In the genomic region with DNA sequence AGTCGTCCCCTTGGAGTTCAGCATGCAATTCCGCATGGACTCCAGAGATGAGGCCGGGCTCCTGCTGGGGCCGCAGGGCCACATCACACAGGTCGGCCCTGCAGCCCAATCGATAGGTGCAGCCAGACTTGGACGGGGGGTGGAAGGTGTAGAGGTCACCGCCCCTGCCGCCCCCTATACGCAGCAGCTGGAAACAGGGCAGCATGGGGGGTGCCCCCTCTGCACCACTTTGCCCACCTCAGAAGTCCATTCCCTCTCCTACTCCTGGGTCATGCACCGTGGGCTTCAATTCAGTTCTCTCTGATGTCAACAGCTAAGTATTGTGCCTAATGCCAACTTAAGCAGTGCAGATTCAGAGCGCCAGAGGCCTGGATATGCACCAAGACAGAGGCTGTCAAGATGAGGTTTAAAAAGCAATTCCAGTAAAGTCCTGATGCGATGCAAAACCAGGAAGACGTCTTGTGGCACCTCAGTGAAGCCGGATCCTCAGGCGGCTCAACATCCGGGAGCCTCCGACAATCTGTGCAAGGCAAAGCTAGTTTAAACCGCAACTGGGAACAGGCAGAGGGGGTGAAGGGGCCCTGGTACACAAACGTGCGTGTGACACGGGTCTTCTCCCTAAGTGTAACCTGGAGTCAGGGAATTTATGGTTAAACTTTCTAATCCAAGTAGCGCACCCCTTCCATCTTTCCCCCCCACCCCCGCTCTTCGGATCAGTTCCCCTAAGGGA, we compare ENCODE assay signal across 8 mouse cellular contexts. TPM values are rescaled to one million over a fixed set of nuclear protein-coding genes. Genes with fewer than 3 reads are reported as not detected.
DNase-seq lines count a peak whose midpoint lies in the region; ATAC-seq and TF ChIP-seq lines count a peak whose summit lies in the region.

No protein-coding gene starts in this region.

- ATAC-seq in granulocyte monocyte progenitor cell, adult 5-6 weeks (replicated peaks; ENCODE audit: poor library complexity, severe bottlenecking): peak; percentile 20; the same call in 1 of the 2 replicates

- 0 out of 2 replicates have a peak, but pooled peaks cover 1% of the 10 kb centered on the region for H3K4me1 ChIP-seq in heart, adult 2 months (ENCODE audit: control insufficient read depth, insufficient read depth, low read length)
- H3K4me1 ChIP-seq in megakaryocyte, embryonic 14.5 days: peaks cover 50% of the 10 kb centered on the region

- no peaks in the 10 kb centered on the region for H3K36me3 ChIP-seq in heart, adult 2 months (ENCODE audit: control insufficient read depth, insufficient read depth, low read length)
- H3K36me3 ChIP-seq in megakaryocyte, embryonic 14.5 days (replicated peaks; ENCODE audit: low read length): peaks cover 18% of the 10 kb centered on the region

- DNase-seq in heart, adult 2 months: no peak
- DNase-seq in heart, adult 9 months (ENCODE audit: low spot score in 2 of 2): no peak
- DNase-seq in R1 (ENCODE audit: low read depth, low spot score): peak; percentile 80
- DNase-seq in kidney, postnatal 14 days: peak; percentile 41
- DNase-seq in thymus, postnatal 14 days: peak; percentile 60
- DNase-seq in ovary, postnatal 10 days (ENCODE audit: low spot score): no peak

- intact Hi-C loops in heart, adult 2 months (cut with DNase I): loop anchor here (2.0 kb wide), 1 partner anchor 31 kb away; no protein-coding TSS in a partner anchor

- peak overlapping the region; percentile 64 for H3K4me3 ChIP-seq in heart, adult 2 months
- H3K4me3 ChIP-seq in megakaryocyte, embryonic 14.5 days (replicated peaks): peak overlapping the region; percentile 96

- 8% methylated on average over 25 of the region's 25 CpGs for WGBS in heart, adult 2 months

- no peak for TF ChIP-seq CTCF in heart, adult 2 months (IDR thresholded peaks at IDR 0.05)

- H3K27me3 ChIP-seq in heart, adult 2 months (ENCODE audit: control insufficient read depth, insufficient read depth, low read length): no peaks in the 10 kb centered on the region
- H3K27me3 ChIP-seq in megakaryocyte, embryonic 14.5 days (replicated peaks): peaks cover 6% of the 10 kb centered on the region

- TF ChIP-seq EP300 in heart, adult 2 months (IDR thresholded peaks at IDR 0.05; ENCODE audit: insufficient read depth, low read depth, low read length): no peak

- H3K9ac ChIP-seq in heart, adult 2 months (ENCODE audit: low read depth, low read length): peak overlapping the region; percentile 34

- H3K9me3 ChIP-seq in megakaryocyte, embryonic 14.5 days: no peaks in the 10 kb centered on the region

- TF ChIP-seq POLR2A in heart, adult 2 months (IDR thresholded peaks at IDR 0.05; ENCODE audit: insufficient read depth, low read depth, low read length): no peak

- H3K79me2 ChIP-seq in heart, adult 2 months (replicated peaks; ENCODE audit: control insufficient read depth, insufficient read depth, low read length): no peaks in the 10 kb centered on the region

- peak overlapping the region; percentile 18; the same call in 1 of the 2 replicates for H3K27ac ChIP-seq in heart, adult 2 months

RNA-seq across cellular contexts. Expression of gene Tcf19, which starts 0.5 kb away (rescaled TPM):
- 1 to 10 TPM; 2.0 to 2.4 TPM for total RNA-seq in heart, adult 2 months (2021)
- 3.0 and 3.5 TPM in 2 replicates for polyA plus RNA-seq in heart, adult 2 months (2012; rRNA removed)
- 20.3 and 23.9 TPM in 2 replicates for total RNA-seq in granulocyte monocyte progenitor cell, adult 5-6 weeks (2014; fragmentation: Nextera tagmentation)
- total RNA-seq in granulocyte monocyte progenitor cell, adult 5-6 weeks (2017): 5.3 and 8.6 TPM in 2 replicates
- polyA plus RNA-seq in megakaryocyte, embryonic 14.5 days (2012; ENCODE audit: insufficient read depth, low replicate concordance): 16.3 and 17.5 TPM in 2 replicates

RNA-seq across cellular contexts. Expression of gene Cchcr1, which starts 0.8 kb away (rescaled TPM):
- total RNA-seq in heart, adult 2 months (2021): 1 to 10 TPM; 1.9 to 2.2 TPM
- polyA plus RNA-seq in heart, adult 2 months (2012; rRNA removed): 3.7 and 3.8 TPM in 2 replicates
- total RNA-seq in granulocyte monocyte progenitor cell, adult 5-6 weeks (2014; fragmentation: Nextera tagmentation): 1.0 and 14.4 TPM in 2 replicates
- total RNA-seq in granulocyte monocyte progenitor cell, adult 5-6 weeks (2017): 2.7 and 5.3 TPM in 2 replicates
- polyA plus RNA-seq in megakaryocyte, embryonic 14.5 days (2012; ENCODE audit: insufficient read depth, low replicate concordance): 3.2 and 10.5 TPM in 2 replicates

RNA-seq across cellular contexts. Expression of gene Pou5f1, which starts 10.3 kb away (rescaled TPM):
- total RNA-seq in heart, adult 2 months (2021): not detected
- polyA plus RNA-seq in heart, adult 2 months (2012; rRNA removed): not detected in 2 replicates
- total RNA-seq in granulocyte monocyte progenitor cell, adult 5-6 weeks (2014; fragmentation: Nextera tagmentation): 0.92 TPM in 1 of 2 replicates, not detected in the other
- total RNA-seq in granulocyte monocyte progenitor cell, adult 5-6 weeks (2017): not detected in 2 replicates
- polyA plus RNA-seq in megakaryocyte, embryonic 14.5 days (2012; ENCODE audit: insufficient read depth, low replicate concordance): not detected in 2 replicates

RNA-seq across cellular contexts. Expression of gene Psors1c2, which starts 16.9 kb away (rescaled TPM):
- total RNA-seq in heart, adult 2 months (2021): not detected
- polyA plus RNA-seq in heart, adult 2 months (2012; rRNA removed): not detected in 2 replicates
- total RNA-seq in granulocyte monocyte progenitor cell, adult 5-6 weeks (2014; fragmentation: Nextera tagmentation): not detected in 2 replicates
- total RNA-seq in granulocyte monocyte progenitor cell, adult 5-6 weeks (2017): not detected in 2 replicates
- 3.7 TPM in 1 of 2 replicates, not detected in the other for polyA plus RNA-seq in megakaryocyte, embryonic 14.5 days (2012; ENCODE audit: insufficient read depth, low replicate concordance)

RNA-seq across cellular contexts. Expression of gene Cdsn, which starts 35.9 kb away (rescaled TPM):
- total RNA-seq in heart, adult 2 months (2021): under 1 TPM; 0.27 to 0.29 TPM
- 0.94 and 1.1 TPM in 2 replicates for polyA plus RNA-seq in heart, adult 2 months (2012; rRNA removed)
- not detected in 2 replicates for total RNA-seq in granulocyte monocyte progenitor cell, adult 5-6 weeks (2014; fragmentation: Nextera tagmentation)
- not detected in 2 replicates for total RNA-seq in granulocyte monocyte progenitor cell, adult 5-6 weeks (2017)
- polyA plus RNA-seq in megakaryocyte, embryonic 14.5 days (2012; ENCODE audit: insufficient read depth, low replicate concordance): not detected in 2 replicates

Comparison
In these comparisons a context has a peak if more than half of its experiments do, and no peak if none do; other contexts are left out.
1. DNase-seq: peak in R1 (single experiment), kidney, postnatal 14 days (single experiment) and thymus, postnatal 14 days (single experiment); none in heart, adult 2 months (0 of 2), heart, adult 9 months (0 of 2) and ovary, postnatal 10 days (single experiment).